Mouse (Mus musculus): ENCODE data around the gene Cpa2.

Cpa2 gene

GRCm38 (mm10) chr6:30549231-30549761 lies 7.9 kb downstream of the Cpa2 start:
- peak; percentile 47 to 51 for DNase-seq

GRCm38 (mm10) chr6:30550496-30551192 lies 9.3 kb downstream of the Cpa2 start:
- no peak for DNase-seq

DNA sequence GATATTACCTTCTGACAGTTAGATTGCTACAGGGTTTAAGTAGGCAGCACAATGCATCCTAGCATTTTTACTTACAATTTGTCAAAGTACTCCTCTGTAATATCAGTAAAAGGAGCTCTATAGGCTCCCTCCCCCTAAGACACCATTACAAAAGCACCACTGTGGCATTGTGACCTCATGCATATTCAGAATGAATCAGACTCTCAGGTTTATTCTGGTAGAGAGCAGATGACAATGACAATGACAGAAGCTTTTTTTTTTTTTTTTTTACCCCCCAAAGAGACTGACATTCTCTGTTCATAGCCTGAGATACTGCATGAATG lies 9.8 kb downstream of the Cpa2 start:
- no peak for DNase-seq

DNA sequence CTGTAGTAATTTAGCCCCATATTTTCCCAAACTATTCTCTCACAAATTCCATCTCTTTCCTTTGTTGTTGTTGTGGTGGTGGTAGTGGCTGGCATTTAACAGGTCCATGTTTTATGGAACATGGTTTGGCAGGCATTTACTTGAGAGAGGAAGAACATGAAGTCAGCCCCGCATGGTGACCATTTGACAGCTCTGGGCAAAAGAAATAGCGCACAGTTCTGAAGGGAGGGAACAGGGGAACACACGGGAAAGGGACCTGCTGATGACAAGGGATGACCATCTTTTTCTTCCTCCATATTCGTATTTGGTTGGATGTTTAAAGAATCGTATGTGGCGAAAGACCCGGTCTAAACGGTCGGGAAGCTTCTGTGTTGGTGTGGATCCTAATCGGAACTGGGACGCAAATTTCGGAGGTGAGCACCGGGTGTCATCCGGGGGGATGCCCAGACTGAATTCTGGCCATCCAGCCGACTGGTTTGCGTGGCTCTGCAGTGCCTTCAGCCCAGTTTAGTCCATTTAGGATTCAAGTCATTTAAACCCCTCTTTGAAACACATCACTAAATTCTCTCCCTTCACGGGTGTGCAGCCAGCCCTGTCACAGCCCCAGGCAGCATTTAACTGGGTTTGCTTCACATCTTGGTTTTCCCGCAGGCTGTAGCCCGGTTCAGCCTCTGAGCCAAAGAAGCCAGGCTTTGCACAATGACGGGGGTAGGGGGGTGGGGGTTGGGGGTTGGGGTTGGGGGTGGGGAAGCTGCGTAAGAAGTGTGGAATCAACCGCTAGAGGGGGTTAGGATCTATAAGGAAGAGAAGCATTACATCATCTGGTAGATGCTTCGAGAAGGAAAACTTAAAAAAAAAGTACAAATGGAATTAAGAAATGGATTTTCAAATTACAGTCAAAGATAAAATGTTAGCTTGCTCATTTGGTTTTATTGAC lies 10.5 kb downstream of the Cpa2 start:
- peak; percentile 55 to 67 for DNase-seq

- DNase-seq: no peak
Observed at GRCm38 (mm10) chr6:30552628-30553027, 11.2 kb downstream of the Cpa2 start.

- no peak for DNase-seq
Observed at GRCm38 (mm10) chr6:30553381-30554010, 12.1 kb downstream of the Cpa2 start.

- DNase-seq: no peak
Observed at GRCm38 (mm10) chr6:30554092-30554491, 12.7 kb downstream of the Cpa2 start.

DNA sequence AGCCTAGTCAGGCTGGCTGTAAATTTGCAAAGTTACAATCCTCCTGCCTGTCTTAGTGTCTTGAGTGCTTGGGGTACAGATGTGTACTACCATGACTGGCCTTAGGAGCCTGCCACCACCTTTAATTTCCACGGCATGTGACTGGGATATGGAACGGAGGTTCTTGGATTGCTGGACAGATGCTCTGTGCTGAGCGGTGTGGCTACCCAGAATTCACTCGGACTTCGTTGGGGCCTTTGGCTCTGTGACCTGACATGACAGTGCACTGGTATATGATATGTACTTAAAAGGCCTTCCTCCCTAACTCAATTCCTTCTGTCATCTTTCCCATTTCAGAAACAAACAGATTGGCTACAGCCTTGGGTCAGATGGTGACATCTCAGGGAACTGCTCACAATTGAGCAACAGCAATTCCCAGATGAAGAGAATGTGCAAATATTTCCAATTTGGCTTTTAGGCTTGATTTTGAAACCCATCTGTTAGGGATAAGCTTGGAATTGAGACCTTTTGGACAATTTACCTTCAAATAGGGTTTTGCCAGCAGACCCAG lies 13.3 kb downstream of the Cpa2 start:
- no peak for DNase-seq

DNA sequence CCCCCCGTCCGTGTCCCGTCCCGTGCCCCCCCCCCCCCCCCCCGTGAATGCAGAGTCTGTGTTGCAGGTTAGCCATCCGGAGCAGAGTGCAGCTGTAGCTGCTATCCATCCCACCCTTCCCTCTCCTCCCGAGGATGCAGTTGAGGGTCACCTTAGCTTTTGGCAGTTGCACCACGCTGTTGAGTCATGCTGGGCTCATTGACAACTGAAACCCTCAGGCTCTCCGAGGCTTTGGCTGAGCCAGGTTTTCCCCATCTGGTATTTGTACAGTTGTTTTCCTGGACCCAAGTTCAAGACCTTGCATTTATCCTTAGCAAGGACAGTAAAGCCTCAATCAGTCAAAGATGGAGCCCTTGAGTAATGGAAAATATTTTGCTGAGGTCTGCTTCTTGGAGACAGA lies 14.7 kb downstream of the Cpa2 start:
- no peak for DNase-seq

- no peak for DNase-seq
Observed at GRCm38 (mm10) chr6:30559726-30560125, 18.3 kb downstream of the Cpa2 start.

- no peak for DNase-seq
Observed at GRCm38 (mm10) chr6:30562132-30562531, 20.8 kb downstream of the Cpa2 start.

- no peak for DNase-seq
Observed at GRCm38 (mm10) chr6:30563575-30563974, 22.2 kb downstream of the Cpa2 start.

GRCm38 (mm10) chr6:30564051-30564450 lies 22.7 kb downstream of the Cpa2 start:
- DNase-seq: no peak

- DNase-seq: no peak
Observed at GRCm38 (mm10) chr6:30568069-30568468, 26.7 kb downstream of the Cpa2 start, which contains the start of gene Cpa4. Cpa4 (plus strand) TSS chr6:30568369.

DNA sequence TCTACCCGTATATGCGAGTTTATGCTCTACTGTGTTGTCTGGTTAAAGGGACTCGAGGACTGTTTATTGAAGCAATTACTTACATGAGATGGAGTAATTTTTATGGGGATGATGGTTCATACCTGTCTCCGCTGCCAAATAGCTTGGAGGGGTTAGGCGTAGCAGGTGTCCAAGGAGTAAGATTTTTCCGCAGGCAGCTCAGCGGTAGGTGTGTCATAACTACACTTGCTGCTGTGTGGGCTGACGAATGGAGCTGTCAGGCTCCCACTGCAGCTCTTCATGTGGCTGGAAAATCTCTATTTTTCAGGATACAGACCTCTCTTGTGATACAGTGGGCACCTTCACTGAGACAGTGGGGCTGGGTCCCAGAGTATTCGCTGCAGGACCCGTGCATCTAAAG lies 27.9 kb downstream of the Cpa2 start:
- no peak for DNase-seq

DNA sequence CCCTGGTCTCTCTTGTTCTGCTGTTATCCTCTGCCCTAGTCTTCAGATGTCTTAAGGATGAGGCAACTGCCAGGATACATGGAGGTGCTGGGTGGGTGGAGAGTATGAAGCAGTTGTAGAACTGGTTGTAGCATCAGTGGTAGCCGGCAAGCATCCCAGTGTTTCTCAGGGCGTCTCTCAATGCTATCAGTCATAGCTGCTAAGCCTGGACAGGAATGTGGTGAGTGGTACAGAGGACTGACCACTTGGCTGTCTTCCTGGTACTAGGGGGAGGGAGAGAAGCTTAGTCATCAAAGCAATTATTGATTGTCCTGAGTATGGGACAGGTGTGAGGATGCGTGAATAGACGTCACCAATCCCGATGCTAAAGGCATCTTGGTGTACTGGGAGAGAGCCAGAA lies 28.6 kb downstream of the Cpa2 start:
- DNase-seq: no peak

DNA sequence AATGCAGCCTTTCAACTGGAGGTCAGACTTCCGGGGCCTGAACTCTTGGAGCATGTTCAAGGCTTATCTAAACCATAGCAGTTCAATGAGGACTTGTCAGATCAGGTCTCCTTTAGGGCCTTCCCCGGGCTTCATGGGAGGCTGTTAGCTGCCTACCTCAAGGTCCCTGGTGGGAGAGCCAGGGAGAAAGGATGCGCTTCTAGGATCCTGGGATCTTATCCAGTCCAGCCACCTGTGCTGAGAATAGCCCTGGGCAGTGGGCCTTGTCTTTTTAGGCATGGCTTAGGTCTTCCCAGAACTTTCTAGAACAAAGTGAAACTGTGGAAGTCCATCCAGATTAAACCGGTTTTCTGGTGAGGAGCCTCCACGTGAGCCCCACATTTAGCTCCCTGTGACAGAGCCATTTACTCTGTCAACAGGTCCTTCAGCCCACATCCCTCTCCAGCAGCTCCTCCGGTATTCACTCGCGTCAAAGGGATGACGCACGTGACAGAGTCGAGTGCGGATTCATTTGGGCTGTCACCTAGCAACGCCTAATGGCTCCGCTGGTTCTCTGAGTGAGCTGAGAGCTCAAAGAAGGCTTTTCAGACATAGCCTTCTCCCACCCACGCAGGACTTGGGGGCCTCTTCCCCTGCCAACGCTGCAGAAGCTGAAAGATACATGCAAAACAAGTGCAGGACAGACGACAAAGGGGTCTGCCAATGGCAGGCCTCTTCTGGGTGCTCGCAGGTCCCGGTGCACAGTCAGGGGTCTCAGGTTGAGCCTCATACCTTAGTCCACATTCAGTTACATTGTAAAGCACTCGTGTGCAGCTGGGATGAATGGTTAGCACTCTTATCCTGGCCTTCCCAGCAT lies 31.3 kb downstream of the Cpa2 start:
- DNase-seq: peak in 1 of 2 experiments; percentile 12

DNA sequence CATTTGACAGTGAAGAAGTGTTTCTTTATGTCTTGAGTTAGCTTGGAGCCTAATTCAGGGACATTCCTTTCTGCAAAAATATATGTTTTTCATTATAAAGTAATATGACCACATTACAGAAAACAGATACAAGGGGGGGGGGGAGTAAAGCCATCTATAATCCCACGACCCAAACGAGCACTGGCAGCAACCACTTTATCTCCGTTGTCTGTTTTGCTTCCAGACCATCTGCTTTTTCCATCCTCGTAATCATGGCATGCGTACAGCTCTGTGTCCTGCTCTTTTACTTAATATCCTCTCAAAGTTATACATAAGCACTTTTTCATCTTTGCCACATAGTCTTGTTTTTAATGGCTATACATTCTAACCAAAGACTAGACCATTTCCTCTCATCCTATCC lies 32.0 kb downstream of the Cpa2 start:
- no peak for DNase-seq

- no peak for DNase-seq
Observed at GRCm38 (mm10) chr6:30574945-30575344, 33.6 kb downstream of the Cpa2 start.

DNA sequence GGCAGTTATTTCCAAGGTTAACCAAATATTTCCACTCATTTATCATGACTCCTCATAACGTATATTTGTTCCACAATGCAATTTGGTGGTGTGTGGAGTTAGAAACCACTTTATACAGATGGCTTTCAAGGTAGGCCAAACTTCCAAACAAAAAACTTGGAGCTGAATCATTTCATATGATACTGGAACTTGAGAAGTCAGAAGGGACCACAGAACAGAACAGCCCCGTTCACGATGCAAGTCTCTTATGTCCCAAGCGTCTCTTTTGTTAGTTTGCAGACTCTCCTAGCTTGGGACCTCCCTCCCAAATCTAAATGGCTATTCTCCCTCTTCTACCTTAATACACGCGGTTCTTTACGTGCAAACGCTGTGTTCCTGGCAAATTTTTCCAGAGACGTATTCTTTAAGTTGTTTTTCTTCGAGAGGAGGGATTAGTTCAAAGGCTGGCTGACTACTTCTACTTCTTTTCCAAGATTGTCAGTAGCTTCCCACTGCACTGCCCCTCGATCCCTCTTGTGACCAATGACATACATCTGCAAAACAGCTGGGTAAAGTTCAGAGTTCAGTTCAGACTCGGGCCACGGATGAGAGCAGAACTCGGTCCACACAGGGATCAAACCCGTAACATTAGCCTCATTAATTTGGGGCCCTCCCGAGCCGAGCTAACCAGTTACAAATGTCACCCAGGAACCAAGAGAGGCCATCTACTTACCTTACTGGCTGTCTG lies 35.3 kb downstream of the Cpa2 start:
- no peak for DNase-seq

All from cerebellum, postnatal 25 days (tissue).